Mouse (Mus musculus) heart, embryonic 16.5 days (tissue): Measurements from ENCODE around the gene Col26a1. TPM values are rescaled to one million over a fixed set of nuclear protein-coding genes. Genes with fewer than 3 reads are reported as not detected.

ENCODE experiments used
- ATAC-seq: fragments of 200-750 bp; cut with Nextera tagmentation; replicated peaks from 2 replicates; pipeline ENCODE4 v1.8.0; 2017; ENCODE audit warnings: moderate number of reproducible peaks; ENCODE audit not compliant: insufficient read depth, low FRiP score; ENCODE audit errors: extremely low read depth
- H3K27ac ChIP-seq: fragments of 300-500 bp; sonication (generic); 2 replicates; pipeline ENCODE4 v1.5.1; 2014; ENCODE audit warnings: mild to moderate bottlenecking, low read length, control low read depth, moderate library complexity
- H3K27me3 ChIP-seq: fragments of 300-500 bp; sonication (generic); 2 replicates; pipeline ENCODE4 v1.6.1; 2014; ENCODE audit warnings: low read length, mixed read lengths; ENCODE audit not compliant: control insufficient read depth, insufficient read depth
- H3K36me3 ChIP-seq: fragments of 300-500 bp; sonication (generic); 2 replicates; pipeline ENCODE4 v1.6.1; 2014; ENCODE audit not compliant: control insufficient read depth, insufficient read depth
- H3K4me1 ChIP-seq: fragments of 300-500 bp; sonication (generic); 2 replicates; pipeline ENCODE4 v1.6.1; 2014; ENCODE audit warnings: low read length, mixed read lengths; ENCODE audit not compliant: control insufficient read depth, insufficient read depth
- H3K4me2 ChIP-seq: fragments of 300-500 bp; sonication (generic); 2 replicates; pipeline ENCODE4 v1.6.1; 2014; ENCODE audit warnings: low read depth, mild to moderate bottlenecking, control low read depth, low read length
- H3K4me3 ChIP-seq: fragments of 300-500 bp; sonication (generic); 2 replicates; pipeline ENCODE4 v1.5.1; 2014; ENCODE audit warnings: mild to moderate bottlenecking, control low read depth, low read length
- H3K9ac ChIP-seq: fragments of 300-500 bp; sonication (generic); 2 replicates; pipeline ENCODE4 v1.6.1; 2014; ENCODE audit warnings: low read length, control low read depth
- H3K9me3 ChIP-seq: fragments of 300-500 bp; sonication (generic); replicated peaks from 2 replicates; pipeline ENCODE4 v1.6.1; 2016; ENCODE audit warnings: low read length; ENCODE audit not compliant: control insufficient read depth
- WGBS: fragments of 180-500 bp; shearing (Covaris S2); extraction: QIAGEN DNeasy Blood & Tissue Kit; methylation state at CpG from one replicate; pipeline ENCODE4 v1.1.7; 2014; 5-methylcytosine and 5-hydroxymethylcytosine counted together
- polyA plus RNA-seq: library from polyadenylated mRNA; unstranded; fragments of >200 nt; fragmentation: Nextera tagmentation; extraction: Ambion mirVana; gene quantifications from 2 replicates; pipeline ENCODE4 v1.2.1, GENCODE M21; 2015

Gene Col26a1
- polyA plus RNA-seq, 1 experiment from 2014 or later = 9.0 TPM

- no peaks in the 10 kb centered on the region for H3K9me3 ChIP-seq
- no peak overlapping the region for H3K27ac ChIP-seq
- no peak overlapping the region for H3K4me3 ChIP-seq
- no peaks in the 10 kb centered on the region for H3K4me1 ChIP-seq
- no peaks in the 10 kb centered on the region for H3K27me3 ChIP-seq
- peaks cover 4% of the 10 kb centered on the region; the same call in 1 of the 2 replicates for H3K36me3 ChIP-seq
- no peak overlapping the region for H3K4me2 ChIP-seq
- no peak overlapping the region for H3K9ac ChIP-seq
- no peak for ATAC-seq
- WGBS = 70% methylated on average over 3 of the region's 3 CpGs
Measured at GRCm38 (mm10) chr5:136914183-136914582, 31.2 kb upstream of the Col26a1 start.

- 0 out of 2 replicates have a peak, but pooled peaks cover 2% of the 10 kb centered on the region for H3K9me3 ChIP-seq
- WGBS = 7% methylated on average over 32 of the region's 32 CpGs
- no peaks in the 10 kb centered on the region for H3K27me3 ChIP-seq
- ATAC-seq = peak; percentile 93
- peak within 1 kb of the TSS; percentile 87 for H3K4me3 ChIP-seq
- H3K27ac ChIP-seq = no peak within 1 kb of the TSS
- peaks cover 4% of the 10 kb centered on the region; the same call in 1 of the 2 replicates for H3K36me3 ChIP-seq
- peak within 1 kb of the TSS; percentile 70 for H3K4me2 ChIP-seq
- peak within 1 kb of the TSS; percentile 81 for H3K9ac ChIP-seq
- peaks cover 8% of the 10 kb centered on the region for H3K4me1 ChIP-seq
Measured at GRCm38 (mm10) chr5:136907991-136908857, 25.2 kb upstream of the Col26a1 start, which contains the start of gene Ift22. Ift22 (plus strand) TSS chr5:136908150.

GRCm38 (mm10) chr5:136907587-136907986, 24.6 kb upstream of the Col26a1 start:
- H3K4me1 ChIP-seq = peaks cover 8% of the 10 kb centered on the region
- 0 out of 2 replicates have a peak, but pooled peaks cover 2% of the 10 kb centered on the region for H3K9me3 ChIP-seq
- peak overlapping the region; percentile 70 for H3K4me2 ChIP-seq
- H3K27me3 ChIP-seq = no peaks in the 10 kb centered on the region
- peak overlapping the region; percentile 87 for H3K4me3 ChIP-seq
- ATAC-seq = no peak
- peak overlapping the region; percentile 66 for H3K9ac ChIP-seq
- 36% methylated on average over 9 of the region's 9 CpGs for WGBS
- peaks cover 4% of the 10 kb centered on the region; the same call in 1 of the 2 replicates for H3K36me3 ChIP-seq
- H3K27ac ChIP-seq = no peak overlapping the region

- peaks cover 8% of the 10 kb centered on the region for H3K4me1 ChIP-seq
- H3K4me3 ChIP-seq = no peak overlapping the region
- H3K4me2 ChIP-seq = no peak overlapping the region
- ATAC-seq = no peak
- H3K9me3 ChIP-seq = 0 out of 2 replicates have a peak, but pooled peaks cover 2% of the 10 kb centered on the region
- no peaks in the 10 kb centered on the region for H3K36me3 ChIP-seq
- 46% methylated on average over 7 of the region's 7 CpGs for WGBS
- no peaks in the 10 kb centered on the region for H3K27me3 ChIP-seq
- no peak overlapping the region for H3K9ac ChIP-seq
- H3K27ac ChIP-seq = no peak overlapping the region
Measured at GRCm38 (mm10) chr5:136905630-136906029, 22.6 kb upstream of the Col26a1 start.

GRCm38 (mm10) chr5:136904621-136905020, 21.6 kb upstream of the Col26a1 start:
- no peak overlapping the region for H3K9ac ChIP-seq
- H3K4me3 ChIP-seq = no peak overlapping the region
- 60% methylated on average over 3 of the region's 3 CpGs for WGBS
- no peaks in the 10 kb centered on the region for H3K36me3 ChIP-seq
- no peak for ATAC-seq
- no peak overlapping the region for H3K4me2 ChIP-seq
- H3K27ac ChIP-seq = no peak overlapping the region
- 0 out of 2 replicates have a peak, but pooled peaks cover 2% of the 10 kb centered on the region for H3K9me3 ChIP-seq
- H3K27me3 ChIP-seq = no peaks in the 10 kb centered on the region
- peaks cover 15% of the 10 kb centered on the region for H3K4me1 ChIP-seq

- WGBS = 55% methylated on average over 10 of the region's 10 CpGs
- H3K4me2 ChIP-seq = no peak overlapping the region
- H3K4me3 ChIP-seq = no peak overlapping the region
- H3K4me1 ChIP-seq = peaks cover 6% of the 10 kb centered on the region; the same call in 1 of the 2 replicates
- H3K36me3 ChIP-seq = no peaks in the 10 kb centered on the region
- no peak overlapping the region for H3K9ac ChIP-seq
- H3K27ac ChIP-seq = no peak overlapping the region
- H3K9me3 ChIP-seq = no peaks in the 10 kb centered on the region
- no peak for ATAC-seq
- H3K27me3 ChIP-seq = no peaks in the 10 kb centered on the region
Measured at GRCm38 (mm10) chr5:136895529-136895963, 12.5 kb upstream of the Col26a1 start.

- no peak for ATAC-seq
- H3K9ac ChIP-seq = no peak overlapping the region
- no peaks in the 10 kb centered on the region for H3K36me3 ChIP-seq
- no peak overlapping the region for H3K4me3 ChIP-seq
- no peak overlapping the region for H3K4me2 ChIP-seq
- H3K27ac ChIP-seq = no peak overlapping the region
- 64% methylated on average over 25 of the region's 25 CpGs for WGBS
- no peaks in the 10 kb centered on the region for H3K9me3 ChIP-seq
- no peaks in the 10 kb centered on the region for H3K27me3 ChIP-seq
- H3K4me1 ChIP-seq = peaks cover 3% of the 10 kb centered on the region; the same call in 1 of the 2 replicates
Measured at GRCm38 (mm10) chr5:136894840-136895528, 12.0 kb upstream of the Col26a1 start.

GRCm38 (mm10) chr5:136888539-136889355, 5.7 kb upstream of the Col26a1 start:
- Histone ChIP-seq H3K4me1 (peaks cover 4% of the 10 kb centered on the region), H3K4me3 (peak overlapping the region; percentile 14; the same call in 1 of the 2 replicates), H3K4me2 (peak overlapping the region; percentile 38; the same call in 1 of the 2 replicates), H3K36me3 (no peaks in the 10 kb centered on the region), H3K9ac (no peak overlapping the region), H3K27ac (peak overlapping the region; percentile 34; the same call in 1 of the 2 replicates), H3K27me3 (peaks cover 9% of the 10 kb centered on the region), H3K9me3 (0 out of 2 replicates have a peak, but pooled peaks cover 2% of the 10 kb centered on the region)
- ATAC-seq = no peak
- WGBS = 49% methylated on average over 19 of the region's 19 CpGs
